In genomic region chr12:103760316-103760715, GRCm38 (mm10) we compare ENCODE assay signal across 22 mouse cellular contexts. TPM values are rescaled to one million over a fixed set of nuclear protein-coding genes. Genes with fewer than 3 reads are reported as not detected.
"Had no signal": no experiment of that assay in that cellular context is flagged by ENCODE, and none has a peak within 500 bp of the region (broad histone marks: within the 10 kb centered on the region; RNA-seq: fewer than 3 reads in every experiment).

No protein-coding gene starts in this region.

RNA-seq across cellular contexts. Expression of gene Serpina1d, which starts 13.1 kb away (rescaled TPM):
- total RNA-seq: common myeloid progenitor, adult 5-6 weeks; forebrain, postnatal 0 days; gastrocnemius, adult 2 months; gastrocnemius, postnatal 14 days; gastrocnemius, postnatal 25 days; granulocyte monocyte progenitor cell, adult 5-6 weeks had no signal
- polyA plus RNA-seq: cerebellum, adult 2 months; embryonic facial prominence, embryonic 10.5 days; embryonic facial prominence, embryonic 11.5 days; embryonic facial prominence, embryonic 12.5 days; embryonic facial prominence, embryonic 13.5 days; embryonic facial prominence, embryonic 14.5 days; embryonic facial prominence, embryonic 15.5 days; erythroblast, embryonic 14.5 days; forebrain, embryonic 10.5 days; forebrain, embryonic 11.5 days; forebrain, embryonic 12.5 days; forebrain, embryonic 13.5 days; forebrain, embryonic 14.5 days; forebrain, embryonic 15.5 days; forebrain, embryonic 16.5 days; forebrain, postnatal 0 days; frontal cortex, adult 2 months had no signal
